Mouse (Mus musculus) lung, postnatal 0 days (tissue): ENCODE data around the gene Inava. TPM values are rescaled to one million over a fixed set of nuclear protein-coding genes. Genes with fewer than 3 reads are reported as not detected.

ENCODE experiments used
- ATAC-seq: fragments of 200-750 bp; cut with Nextera tagmentation; 2 replicates; pipeline ENCODE4 v1.8.0; 2017; ENCODE audit warnings: moderate library complexity
- DNase-seq: peaks from one replicate; pipeline ENCODE4 v3.0.0-alpha.2; 2016; ENCODE audit warnings: low spot score
- H3K27ac ChIP-seq: fragments of 300-500 bp; sonication (generic); 2 replicates; pipeline ENCODE4 v1.5.1; 2014; ENCODE audit warnings: antibody characterized with exemption, mild to moderate bottlenecking, low read length, mixed read lengths
- H3K27me3 ChIP-seq: fragments of 300-500 bp; sonication (generic); replicated peaks from 2 replicates; pipeline ENCODE4 v1.6.1; 2014; ENCODE audit warnings: low read length, mixed read lengths; ENCODE audit not compliant: insufficient read depth
- H3K36me3 ChIP-seq: fragments of 300-500 bp; sonication (generic); 2 replicates; pipeline ENCODE4 v1.6.1; 2014; ENCODE audit warnings: low read length, mixed read lengths; ENCODE audit not compliant: insufficient read depth
- H3K4me1 ChIP-seq: fragments of 300-500 bp; sonication (generic); 2 replicates; pipeline ENCODE4 v1.6.1; 2014; ENCODE audit warnings: antibody characterized with exemption, low read depth, low read length, mixed read lengths; ENCODE audit not compliant: insufficient read depth
- H3K4me2 ChIP-seq: fragments of 300-500 bp; sonication (generic); replicated peaks from 2 replicates; pipeline ENCODE4 v1.6.1; 2014; ENCODE audit warnings: low read depth, mild to moderate bottlenecking, low read length, moderate library complexity, mixed read lengths
- H3K4me3 ChIP-seq: fragments of 300-500 bp; sonication (generic); 2 replicates; pipeline ENCODE4 v1.5.1; 2014; ENCODE audit warnings: low read depth, low read length
- H3K9ac ChIP-seq: fragments of 300-500 bp; sonication (generic); replicated peaks from 2 replicates; pipeline ENCODE4 v1.6.1; 2014; ENCODE audit warnings: low read depth, mild to moderate bottlenecking
- H3K9me3 ChIP-seq: fragments of 300-500 bp; sonication (generic); 2 replicates; pipeline ENCODE4 v1.6.1; 2016; ENCODE audit warnings: low read length, mixed read lengths
- CTCF ChIP-seq: IDR thresholded peaks from 2 replicates; pipeline ENCODE4 v1.5.1; 2016; ENCODE audit warnings: antibody characterized with exemption, mild to moderate bottlenecking
- EP300 ChIP-seq: IDR thresholded peaks from 2 replicates; pipeline ENCODE4 v1.6.1; 2016; ENCODE audit warnings: antibody characterized with exemption, mild to moderate bottlenecking, control low read depth
- WGBS: fragments of 180-500 bp; shearing (Covaris S2); extraction: QIAGEN DNeasy Blood & Tissue Kit; methylation state at CpG from one replicate; pipeline ENCODE4 v1.1.7; 2014; 5-methylcytosine and 5-hydroxymethylcytosine counted together
- polyA plus RNA-seq: library from polyadenylated mRNA; unstranded; fragments of >200 nt; fragmentation: Nextera tagmentation; extraction: Ambion mirVana; gene quantifications from 2 replicates; pipeline ENCODE4 v1.2.1, GENCODE M21; 2015

The Inava gene
- polyA plus RNA-seq, 1 experiment from 2014 or later = 10.6 TPM

DNA sequence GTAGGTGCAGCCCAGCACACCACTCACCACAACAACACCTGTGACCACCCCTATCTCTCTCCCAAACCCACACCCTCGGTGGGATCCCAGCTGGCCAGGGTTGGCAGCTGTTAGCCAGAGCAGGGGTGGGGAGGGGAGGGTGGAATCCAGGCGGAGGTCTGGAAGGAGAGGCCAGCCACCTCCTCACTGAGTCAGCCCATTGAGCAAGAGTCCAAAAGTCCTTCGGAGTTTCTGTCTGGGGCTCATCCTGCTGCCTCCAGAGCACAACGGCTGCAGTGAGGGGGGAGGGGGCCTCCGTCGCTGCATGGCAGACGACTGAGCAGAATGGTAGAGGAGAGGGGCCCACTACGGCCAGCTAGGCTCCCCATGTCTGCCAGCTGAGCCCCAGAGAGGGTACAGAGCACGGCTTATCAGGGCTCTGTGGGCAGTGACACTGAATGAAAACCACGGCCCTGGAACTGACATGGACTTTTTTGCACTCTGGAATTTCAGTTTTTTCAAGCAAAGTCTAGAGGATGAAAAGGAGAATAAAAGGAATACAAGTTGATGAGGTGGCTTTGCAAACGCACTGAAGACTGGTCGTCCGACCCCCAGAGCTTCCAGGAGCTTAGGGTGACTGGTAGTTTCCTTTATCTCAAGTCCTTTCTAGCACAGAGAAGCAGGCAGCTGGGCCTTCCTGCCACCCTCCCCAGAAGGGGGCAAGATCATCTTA lies 5.6 kb downstream of the Inava start:
- no peak for TF ChIP-seq CTCF
- TF ChIP-seq EP300 = no peak
- H3K4me2 ChIP-seq = peak overlapping the region; percentile 43
- no peaks in the 10 kb centered on the region for H3K9me3 ChIP-seq
- no peaks in the 10 kb centered on the region for H3K36me3 ChIP-seq
- 0 out of 2 replicates have a peak, but pooled peaks cover 7% of the 10 kb centered on the region for H3K27me3 ChIP-seq
- H3K4me3 ChIP-seq = no peak overlapping the region
- WGBS = 13% methylated on average over 13 of the region's 13 CpGs
- peak overlapping the region; percentile 78 for H3K27ac ChIP-seq
- H3K9ac ChIP-seq = no peak overlapping the region
- ATAC-seq (peak; percentile 47), DNase-seq (peak; percentile 76)
- peaks cover 11% of the 10 kb centered on the region; the same call in 1 of the 2 replicates for H3K4me1 ChIP-seq

DNA sequence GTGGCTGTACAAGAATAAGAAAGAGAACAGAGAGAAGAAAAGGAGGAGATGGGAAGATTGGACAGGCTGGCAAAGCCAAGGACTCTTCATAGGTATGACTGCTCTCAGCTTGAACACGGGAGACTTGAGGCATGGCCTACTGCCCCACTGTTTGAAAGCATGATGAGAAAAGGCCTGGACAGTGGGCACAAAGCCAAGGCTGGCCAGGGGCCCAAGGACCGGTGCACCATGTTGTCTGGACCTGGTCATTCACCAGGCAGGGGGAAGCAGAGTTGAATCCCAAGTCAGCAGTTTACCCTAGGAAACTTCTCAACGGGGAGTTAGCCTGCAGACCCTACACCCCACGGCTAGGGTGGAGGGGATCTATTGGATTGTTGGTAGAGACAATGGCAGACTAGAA lies 6.2 kb downstream of the Inava start:
- Histone ChIP-seq H3K27me3 (0 out of 2 replicates have a peak, but pooled peaks cover 6% of the 10 kb centered on the region), H3K9ac (no peak overlapping the region), H3K4me3 (no peak overlapping the region), H3K27ac (peak overlapping the region; percentile 78), H3K9me3 (no peaks in the 10 kb centered on the region), H3K4me2 (peak overlapping the region; percentile 43), H3K36me3 (no peaks in the 10 kb centered on the region), H3K4me1 (peaks cover 9% of the 10 kb centered on the region; the same call in 1 of the 2 replicates)
- TF ChIP-seq EP300 (no peak), CTCF (no peak)
- ATAC-seq (no peak), DNase-seq (no peak)
- WGBS = 39% methylated on average over 4 of the region's 4 CpGs

GRCm38 (mm10) chr1:136226626-136227025 lies 7.4 kb downstream of the Inava start:
- Histone ChIP-seq H3K4me2 (no peak overlapping the region), H3K9me3 (no peaks in the 10 kb centered on the region), H3K4me1 (peaks cover 9% of the 10 kb centered on the region; the same call in 1 of the 2 replicates), H3K27me3 (no peaks in the 10 kb centered on the region), H3K36me3 (no peaks in the 10 kb centered on the region), H3K4me3 (no peak overlapping the region), H3K27ac (no peak overlapping the region), H3K9ac (no peak overlapping the region)
- ATAC-seq (no peak), DNase-seq (no peak)
- TF ChIP-seq CTCF (no peak), EP300 (no peak)
- 87% methylated on average over 8 of the region's 8 CpGs for WGBS

DNA sequence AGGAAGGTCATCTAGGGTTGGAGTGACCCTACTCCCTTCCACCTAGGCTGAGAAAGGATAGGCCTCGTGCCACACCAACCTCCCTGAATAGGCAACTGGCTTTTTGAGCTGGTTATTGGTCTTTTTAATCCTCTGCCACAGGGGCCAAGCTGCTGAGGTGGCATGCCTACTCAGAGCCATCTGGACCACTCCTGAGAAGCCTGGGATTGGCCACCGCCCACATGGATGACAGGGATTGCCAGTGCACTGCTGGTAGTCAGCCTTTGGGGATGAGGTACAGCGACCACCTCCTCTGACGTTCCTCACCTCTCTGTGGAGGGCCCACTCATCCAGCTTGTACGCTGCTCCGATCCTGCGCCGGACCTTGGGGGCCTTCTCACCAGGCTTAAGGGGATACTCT lies 8.2 kb downstream of the Inava start:
- Histone ChIP-seq H3K27ac (no peak overlapping the region), H3K9ac (no peak overlapping the region), H3K4me2 (no peak overlapping the region), H3K4me3 (no peak overlapping the region), H3K4me1 (peaks cover 9% of the 10 kb centered on the region; the same call in 1 of the 2 replicates), H3K36me3 (no peaks in the 10 kb centered on the region), H3K9me3 (no peaks in the 10 kb centered on the region), H3K27me3 (no peaks in the 10 kb centered on the region)
- ATAC-seq (no peak), DNase-seq (no peak)
- TF ChIP-seq CTCF (no peak), EP300 (no peak)
- WGBS = 92% methylated on average over 8 of the region's 8 CpGs

DNA sequence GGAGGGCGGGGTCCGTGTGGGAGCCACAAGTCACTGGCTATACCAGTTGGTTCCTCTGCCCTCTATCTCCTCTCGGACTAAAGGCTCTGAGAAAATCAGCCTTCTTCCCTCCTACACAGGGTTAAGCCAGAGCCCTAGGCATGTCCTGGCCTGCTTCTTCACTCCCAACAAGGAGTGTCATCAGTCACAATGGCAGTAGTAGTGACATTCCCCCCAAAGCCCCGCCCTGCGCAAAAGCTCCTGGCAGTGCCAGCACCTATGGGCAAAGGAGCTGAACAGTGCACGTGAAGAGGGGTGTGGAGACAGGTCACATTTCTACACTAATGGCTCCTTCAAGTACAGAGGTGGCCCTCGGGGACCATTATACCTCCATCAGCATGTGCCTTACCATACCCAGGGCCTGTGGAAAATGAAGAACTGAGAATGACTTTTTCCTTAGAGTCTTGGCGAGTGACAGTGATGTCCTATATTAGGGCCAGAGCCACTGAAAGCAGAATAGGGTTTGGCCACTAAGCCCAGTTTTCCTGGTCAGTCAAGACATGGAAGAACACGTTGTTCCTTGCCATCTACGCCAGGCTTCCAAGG lies 10.2 kb downstream of the Inava start:
- Histone ChIP-seq H3K9me3 (no peaks in the 10 kb centered on the region), H3K27me3 (no peaks in the 10 kb centered on the region), H3K4me1 (peaks cover 13% of the 10 kb centered on the region; the same call in 1 of the 2 replicates), H3K9ac (no peak overlapping the region), H3K36me3 (no peaks in the 10 kb centered on the region), H3K4me2 (no peak overlapping the region), H3K4me3 (no peak overlapping the region), H3K27ac (no peak overlapping the region)
- TF ChIP-seq EP300 (no peak), CTCF (no peak)
- DNase-seq (no peak), ATAC-seq (no peak)
- 83% methylated on average over 10 of the region's 10 CpGs for WGBS

GRCm38 (mm10) chr1:136222386-136222785 lies 11.7 kb downstream of the Inava start:
- Histone ChIP-seq H3K4me1 (peaks cover 4% of the 10 kb centered on the region; the same call in 1 of the 2 replicates), H3K4me2 (no peak overlapping the region), H3K27ac (no peak overlapping the region), H3K27me3 (no peaks in the 10 kb centered on the region), H3K36me3 (no peaks in the 10 kb centered on the region), H3K9ac (no peak overlapping the region), H3K4me3 (no peak overlapping the region), H3K9me3 (no peaks in the 10 kb centered on the region)
- 73% methylated on average over 10 of the region's 10 CpGs for WGBS
- no peak for TF ChIP-seq CTCF
- no peak for TF ChIP-seq EP300
- ATAC-seq = no peak
- no peak for DNase-seq
